In the genomic region with DNA sequence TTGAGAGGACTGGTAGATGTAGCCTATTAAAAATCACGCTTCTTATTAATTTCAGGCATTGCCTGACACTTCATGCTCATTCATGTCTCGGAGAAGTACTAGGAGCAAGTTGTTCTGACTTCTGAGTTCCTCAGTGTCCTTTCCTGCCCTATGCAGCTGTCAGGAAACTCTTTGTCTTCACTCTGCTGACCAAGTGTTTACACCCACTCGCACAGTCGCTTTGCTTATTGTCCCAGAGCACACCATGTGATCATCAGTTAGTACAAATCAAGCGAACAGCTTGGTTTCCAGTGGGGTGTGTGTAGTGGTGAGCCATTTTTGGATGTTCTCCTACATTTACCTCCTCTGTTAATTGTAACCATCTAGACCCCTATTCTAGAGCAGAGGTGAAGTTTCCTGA, we compare ENCODE assay signal across 11 mouse cellular contexts. TPM values are rescaled to one million over a fixed set of nuclear protein-coding genes. Genes with fewer than 3 reads are reported as not detected.
DNase-seq lines count a peak whose midpoint lies in the region; ATAC-seq and TF ChIP-seq lines count a peak whose summit lies in the region.
"Had no signal": no experiment of that assay in that cellular context is flagged by ENCODE, and none has a peak within 500 bp of the region (broad histone marks: within the 10 kb centered on the region; RNA-seq: fewer than 3 reads in every experiment).

No protein-coding gene starts in this region.

- H3K4me3 ChIP-seq in heart, adult 2 months, result no peak overlapping the region
- no peak overlapping the region for H3K4me3 ChIP-seq in lung, embryonic 15.5 days
- no peak overlapping the region for H3K4me3 ChIP-seq in forebrain, embryonic 16.5 days (replicated peaks; ENCODE audit: low read length)
- H3K4me3 ChIP-seq: embryonic facial prominence, embryonic 10.5 days; hindbrain, embryonic 12.5 days had no signal

- H3K9ac ChIP-seq in heart, adult 2 months (ENCODE audit: low read depth, low read length), result no peak overlapping the region
- no peak overlapping the region for H3K9ac ChIP-seq in lung, embryonic 15.5 days
- no peak overlapping the region for H3K9ac ChIP-seq in forebrain, embryonic 16.5 days (replicated peaks; ENCODE audit: low read depth, low read length)
- H3K9ac ChIP-seq: hindbrain, embryonic 12.5 days had no signal

- intact Hi-C loops in heart, adult 2 months (cut with DNase I), result loop anchor here (2.0 kb wide), 1 partner anchor 25 kb away; a partner anchor contains a TSS
- intact Hi-C loops in heart, postnatal 10 days (cut with DNase I), result loop anchor here (2.0 kb wide), 1 partner anchor 17 kb away; no protein-coding TSS in a partner anchor
- intact Hi-C loops in left cerebral cortex, postnatal 36 days (cut with DNase I), result no loop called here

- H3K27me3 ChIP-seq in heart, adult 2 months (ENCODE audit: control insufficient read depth, insufficient read depth, low read length), result no peaks in the 10 kb centered on the region
- H3K27me3 ChIP-seq in lung, embryonic 15.5 days, result no peaks in the 10 kb centered on the region
- no peaks in the 10 kb centered on the region for H3K27me3 ChIP-seq in forebrain, embryonic 16.5 days (replicated peaks; ENCODE audit: control insufficient read depth, insufficient read depth, low read length)
- H3K27me3 ChIP-seq: hindbrain, embryonic 12.5 days had no signal

- H3K9me3 ChIP-seq in lung, embryonic 15.5 days, result no peaks in the 10 kb centered on the region
- no peaks in the 10 kb centered on the region for H3K9me3 ChIP-seq in forebrain, embryonic 16.5 days (ENCODE audit: control insufficient read depth, low read length)
- H3K9me3 ChIP-seq: embryonic facial prominence, embryonic 10.5 days; hindbrain, embryonic 12.5 days had no signal

- peaks cover 11% of the 10 kb centered on the region for H3K4me1 ChIP-seq in heart, adult 2 months (ENCODE audit: control insufficient read depth, insufficient read depth, low read length)
- H3K4me1 ChIP-seq in lung, embryonic 15.5 days, result no peaks in the 10 kb centered on the region
- peaks cover 4% of the 10 kb centered on the region for H3K4me1 ChIP-seq in forebrain, embryonic 16.5 days (replicated peaks; ENCODE audit: control insufficient read depth, insufficient read depth, low read length)
- H3K4me1 ChIP-seq: hindbrain, embryonic 12.5 days had no signal

- TF ChIP-seq CTCF in heart, adult 2 months (IDR thresholded peaks at IDR 0.05), result no peak

- peaks cover 2% of the 10 kb centered on the region; the same call in 1 of the 2 replicates for H3K79me2 ChIP-seq in heart, adult 2 months (replicated peaks; ENCODE audit: control insufficient read depth, insufficient read depth, low read length)

- peak in 1 of 2 experiments; percentile 42 for DNase-seq in heart, adult 2 months
- no peak for DNase-seq in heart, postnatal 10 days
- DNase-seq in lung, postnatal 14 days, result no peak
- peak; percentile 65 for DNase-seq in lung, postnatal 36 days
- DNase-seq in ovary, postnatal 36 days (ENCODE audit: low spot score), result no peak
- no peak for DNase-seq in left cerebral cortex, postnatal 36 days (ENCODE audit: low spot score in 2 of 2)
- DNase-seq: cerebellum, adult 9-10 months had no signal

- 40% methylated on average over 5 of the region's 5 CpGs for WGBS in heart, adult 2 months
- WGBS in lung, embryonic 15.5 days, result 71% methylated on average over 5 of the region's 5 CpGs
- 54% methylated on average over 5 of the region's 5 CpGs for WGBS in forebrain, embryonic 16.5 days

- peaks cover 35% of the 10 kb centered on the region for H3K36me3 ChIP-seq in heart, adult 2 months (ENCODE audit: control insufficient read depth, insufficient read depth, low read length)
- peaks cover 13% of the 10 kb centered on the region for H3K36me3 ChIP-seq in lung, embryonic 15.5 days
- no peaks in the 10 kb centered on the region for H3K36me3 ChIP-seq in forebrain, embryonic 16.5 days (ENCODE audit: control insufficient read depth, insufficient read depth)
- H3K36me3 ChIP-seq: hindbrain, embryonic 12.5 days had no signal

- ATAC-seq in lung, embryonic 15.5 days (ENCODE audit: borderline replicate concordance, extremely low read depth, low FRiP score, low TSS enrichment), result peak; percentile 42; the same call in 1 of the 2 replicates
- 0 out of 2 replicates have a peak, but pooled peaks have one; percentile 23 for ATAC-seq in forebrain, embryonic 16.5 days

- peak overlapping the region; percentile 57 for H3K27ac ChIP-seq in heart, adult 2 months
- H3K27ac ChIP-seq in lung, embryonic 15.5 days, result no peak overlapping the region
- no peak overlapping the region for H3K27ac ChIP-seq in forebrain, embryonic 16.5 days (ENCODE audit: low read length)
- H3K27ac ChIP-seq: embryonic facial prominence, embryonic 10.5 days; hindbrain, embryonic 12.5 days had no signal

- H3K4me2 ChIP-seq in lung, embryonic 15.5 days, result no peak overlapping the region
- no peak overlapping the region for H3K4me2 ChIP-seq in forebrain, embryonic 16.5 days (ENCODE audit: low read length)
- H3K4me2 ChIP-seq: hindbrain, embryonic 12.5 days had no signal

- TF ChIP-seq EP300 in heart, adult 2 months (IDR thresholded peaks at IDR 0.05; ENCODE audit: insufficient read depth, low read depth, low read length), result peak; percentile 78; the same call in 1 of the 2 replicates

- TF ChIP-seq POLR2A in heart, adult 2 months (IDR thresholded peaks at IDR 0.05; ENCODE audit: insufficient read depth, low read depth, low read length), result peak; percentile 53; the same call in 1 of the 2 replicates

RNA-seq across cellular contexts. Expression of a gene that starts 25.4 kb away (rescaled TPM):
- total RNA-seq in heart, adult 2 months (2021), result 10 to 100 TPM; 14.5 to 15.3 TPM
- polyA plus RNA-seq in heart, adult 2 months (2012; rRNA removed), result 5.3 and 10.3 TPM in 2 replicates
- total RNA-seq in heart, postnatal 10 days (2021), result 10 to 100 TPM; 23.1 to 26.2 TPM
- polyA plus RNA-seq in lung, embryonic 15.5 days (2015; fragmentation: Nextera tagmentation; extraction: Ambion mirVana), result 7.9 and 9.9 TPM in 2 replicates
- 1.7 and 1.8 TPM in 2 replicates for polyA plus RNA-seq in forebrain, embryonic 16.5 days (2015; fragmentation: Nextera tagmentation; extraction: Ambion mirVana)
- total RNA-seq in left cerebral cortex, postnatal 36 days (2021), result 1 to 10 TPM; 2.7 to 2.8 TPM

Comparison
In these comparisons a context has a peak if more than half of its experiments do, and no peak if none do; other contexts are left out.
1. RNA of a gene that starts 25.4 kb away (total RNA-seq): 23.1 to 26.2 TPM in heart, postnatal 10 days and 14.5 to 15.3 TPM in heart, adult 2 months; 2.7 to 2.8 TPM in left cerebral cortex, postnatal 36 days; every median in the first group is over 4 times any median in the second.